Mouse (Mus musculus) hindbrain, embryonic 13.5 days (tissue): ENCODE measurements around the gene Ctps. TPM values are rescaled to one million over a fixed set of nuclear protein-coding genes. Genes with fewer than 3 reads are reported as not detected.
"Not testable (repeated sequence)": the region's sequence is repeated elsewhere in the genome, so short reads cannot be mapped to it uniquely, and the experiment has no call there.

Source experiments
- ATAC-seq: fragments of 200-750 bp; cut with Nextera tagmentation; 2 replicates; pipeline ENCODE4 v1.8.0; 2017; ENCODE audit warnings: moderate TSS enrichment; ENCODE audit not compliant: low FRiP score
- H3K27ac ChIP-seq: fragments of 300-500 bp; sonication (generic); 2 replicates; pipeline ENCODE4 v1.5.1; 2015; ENCODE audit warnings: inconsistent platforms, mild to moderate bottlenecking, moderate library complexity
- H3K27me3 ChIP-seq: fragments of 300-500 bp; sonication (generic); 2 replicates; pipeline ENCODE4 v1.6.1; 2015; ENCODE audit warnings: mild to moderate bottlenecking, inconsistent platforms
- H3K36me3 ChIP-seq: fragments of 300-500 bp; sonication (generic); 2 replicates; pipeline ENCODE4 v1.6.1; 2015; ENCODE audit warnings: mild to moderate bottlenecking, inconsistent platforms
- H3K4me1 ChIP-seq: fragments of 300-500 bp; sonication (generic); replicated peaks from 2 replicates; pipeline ENCODE4 v1.6.1; 2015; ENCODE audit warnings: inconsistent platforms
- H3K4me2 ChIP-seq: fragments of 300-500 bp; sonication (generic); 2 replicates; pipeline ENCODE4 v1.6.1; 2015; ENCODE audit warnings: inconsistent platforms, mild to moderate bottlenecking, moderate library complexity
- H3K4me3 ChIP-seq: fragments of 300-500 bp; sonication (generic); 2 replicates; pipeline ENCODE4 v1.5.1; 2015; ENCODE audit warnings: mild to moderate bottlenecking, inconsistent platforms
- H3K9ac ChIP-seq: fragments of 300-500 bp; sonication (generic); 2 replicates; pipeline ENCODE4 v1.6.1; 2015; ENCODE audit warnings: mild to moderate bottlenecking, inconsistent platforms
- H3K9me3 ChIP-seq: fragments of 300-500 bp; sonication (generic); 2 replicates; pipeline ENCODE4 v1.6.1; 2016; ENCODE audit warnings: inconsistent platforms
- WGBS: fragments of 180-500 bp; shearing (Covaris S2); methylation state at CpG from one replicate; pipeline ENCODE4 v1.1.7; 2015; 5-methylcytosine and 5-hydroxymethylcytosine counted together
- polyA plus RNA-seq: library from polyadenylated mRNA; unstranded; fragments of >200 nt; fragmentation: Nextera tagmentation; extraction: Ambion mirVana; gene quantifications from 2 replicates; pipeline ENCODE4 v1.2.1, GENCODE M21; 2015

The Ctps gene
- polyA plus RNA-seq, 1 experiment from 2014 or later = 80.6 TPM

- H3K9me3 ChIP-seq, H3K4me2 ChIP-seq, H3K9ac ChIP-seq, ATAC-seq, H3K4me1 ChIP-seq, H3K4me3 ChIP-seq, H3K36me3 ChIP-seq, H3K27me3 ChIP-seq, H3K27ac ChIP-seq: not testable (repeated sequence)
- WGBS = 90% methylated on average over 1 of the region's 1 CpGs
These were observed 26.1 kb upstream of the Ctps start for GRCm38 (mm10) chr4:120596210-120596609.

- no peak for ATAC-seq
- Histone ChIP-seq H3K9me3 (no peaks in the 10 kb centered on the region), H3K4me1 (peaks cover 4% of the 10 kb centered on the region), H3K27ac (no peak overlapping the region), H3K9ac (no peak overlapping the region), H3K36me3 (no peaks in the 10 kb centered on the region), H3K4me3 (no peak overlapping the region), H3K27me3 (peaks cover 18% of the 10 kb centered on the region), H3K4me2 (no peak overlapping the region)
- 87% methylated on average over 4 of the region's 4 CpGs for WGBS
These were observed 20.9 kb upstream of the Ctps start for GRCm38 (mm10) chr4:120590973-120591372.

- Histone ChIP-seq H3K4me3 (no peak overlapping the region), H3K9me3 (no peaks in the 10 kb centered on the region), H3K4me1 (peaks cover 4% of the 10 kb centered on the region), H3K27me3 (peaks cover 18% of the 10 kb centered on the region), H3K4me2 (no peak overlapping the region), H3K9ac (0 out of 2 replicates have a peak overlapping the region, but pooled peaks have one; percentile 31), H3K27ac (no peak overlapping the region), H3K36me3 (no peaks in the 10 kb centered on the region)
- ATAC-seq = peak; percentile 91
- WGBS = 35% methylated on average over 5 of the region's 5 CpGs
These were observed 19.8 kb upstream of the Ctps start for GRCm38 (mm10) chr4:120589815-120590422.

- Histone ChIP-seq H3K4me1 (peaks cover 4% of the 10 kb centered on the region), H3K4me2 (no peak overlapping the region), H3K27me3 (peaks cover 18% of the 10 kb centered on the region), H3K9ac (no peak overlapping the region), H3K27ac (no peak overlapping the region), H3K36me3 (no peaks in the 10 kb centered on the region), H3K9me3 (no peaks in the 10 kb centered on the region), H3K4me3 (no peak overlapping the region)
- 14% methylated on average over 3 of the region's 3 CpGs for whole genome bisulfite sequencing
- no peak for ATAC-seq
These were observed 19.0 kb upstream of the Ctps start for GRCm38 (mm10) chr4:120589070-120589469.

- Histone ChIP-seq H3K9me3 (no peaks in the 10 kb centered on the region), H3K36me3 (no peaks in the 10 kb centered on the region), H3K27ac (no peak within 1 kb of the TSS), H3K4me3 (no peak within 1 kb of the TSS), H3K9ac (no peak within 1 kb of the TSS), H3K27me3 (peaks cover 18% of the 10 kb centered on the region), H3K4me1 (peaks cover 4% of the 10 kb centered on the region), H3K4me2 (no peak within 1 kb of the TSS)
- 23% methylated on average over 4 of the region's 4 CpGs for WGBS
- ATAC-seq = no peak
These were observed 18.4 kb upstream of the Ctps start, which contains the start of gene Gm8439 for GRCm38 (mm10) chr4:120588445-120588844. Gm8439 (plus strand) TSS chr4:120588745.

GRCm38 (mm10) chr4:120586986-120587385, 16.9 kb upstream of the Ctps start:
- 61% methylated on average over 1 of the region's 1 CpGs for WGBS

GRCm38 (mm10) chr4:120581711-120582110, 11.6 kb upstream of the Ctps start:
- Histone ChIP-seq H3K4me1 (no peaks in the 10 kb centered on the region), H3K4me3 (no peak overlapping the region), H3K27ac (no peak overlapping the region), H3K9me3 (no peaks in the 10 kb centered on the region), H3K27me3 (no peaks in the 10 kb centered on the region), H3K4me2 (no peak overlapping the region), H3K9ac (no peak overlapping the region), H3K36me3 (no peaks in the 10 kb centered on the region)
- no peak for ATAC-seq
- WGBS = 90% methylated on average over 9 of the region's 9 CpGs

More at GRCm38 (mm10) chr4:120586986-120587385, 16.9 kb upstream of the Ctps start:
- Histone ChIP-seq H3K27ac (no peak overlapping the region), H3K4me1 (peaks cover 4% of the 10 kb centered on the region), H3K27me3 (peaks cover 18% of the 10 kb centered on the region), H3K9me3 (no peaks in the 10 kb centered on the region), H3K9ac (no peak overlapping the region), H3K4me2 (no peak overlapping the region), H3K4me3 (no peak overlapping the region), H3K36me3 (no peaks in the 10 kb centered on the region)
- ATAC-seq = no peak

GRCm38 (mm10) chr4:120580894-120581293, 10.8 kb upstream of the Ctps start:
- WGBS = 91% methylated on average over 5 of the region's 5 CpGs
- Histone ChIP-seq H3K36me3 (no peaks in the 10 kb centered on the region), H3K4me2 (no peak overlapping the region), H3K27ac (no peak overlapping the region), H3K4me3 (no peak overlapping the region), H3K9me3 (no peaks in the 10 kb centered on the region), H3K9ac (no peak overlapping the region), H3K4me1 (no peaks in the 10 kb centered on the region), H3K27me3 (no peaks in the 10 kb centered on the region)
- ATAC-seq = no peak

- no peaks in the 10 kb centered on the region for H3K27me3 ChIP-seq
- ATAC-seq = no peak
- peaks cover 26% of the 10 kb centered on the region for H3K4me1 ChIP-seq
- H3K4me3 ChIP-seq = no peak overlapping the region
- no peaks in the 10 kb centered on the region for H3K36me3 ChIP-seq
- H3K27ac ChIP-seq = no peak overlapping the region
- H3K4me2 ChIP-seq = no peak overlapping the region
- 72% methylated on average over 3 of the region's 3 CpGs for WGBS
- H3K9me3 ChIP-seq = no peaks in the 10 kb centered on the region
- no peak overlapping the region for H3K9ac ChIP-seq
These were observed 1.6 kb upstream of the Ctps start for GRCm38 (mm10) chr4:120571691-120572090.

GRCm38 (mm10) chr4:120571070-120571464, 991 bp upstream of the Ctps start:
- peaks cover 26% of the 10 kb centered on the region for H3K4me1 ChIP-seq
- H3K27ac ChIP-seq = no peak overlapping the region
- peak overlapping the region; percentile 90; the same call in 1 of the 2 replicates for H3K9ac ChIP-seq

GRCm38 (mm10) chr4:120570438-120571069, 478 bp upstream of the Ctps start:
- peak overlapping the region; percentile 80 for H3K4me2 ChIP-seq
- H3K9me3 ChIP-seq = no peaks in the 10 kb centered on the region
- 0 out of 2 replicates have a peak, but pooled peaks cover 3% of the 10 kb centered on the region for H3K36me3 ChIP-seq
- peak; percentile 70 for ATAC-seq
- peak overlapping the region; percentile 96 for H3K27ac ChIP-seq
- WGBS = 2% methylated on average over 27 of the region's 27 CpGs
- peak overlapping the region; percentile 90 for H3K9ac ChIP-seq
- H3K4me3 ChIP-seq = peak overlapping the region; percentile 81
- peaks cover 26% of the 10 kb centered on the region for H3K4me1 ChIP-seq
- no peaks in the 10 kb centered on the region for H3K27me3 ChIP-seq

More at GRCm38 (mm10) chr4:120571070-120571464, 991 bp upstream of the Ctps start:
- no peak for ATAC-seq
- no peaks in the 10 kb centered on the region for H3K27me3 ChIP-seq
- H3K36me3 ChIP-seq = 0 out of 2 replicates have a peak, but pooled peaks cover 3% of the 10 kb centered on the region
- H3K4me2 ChIP-seq = peak overlapping the region; percentile 80
- H3K9me3 ChIP-seq = no peaks in the 10 kb centered on the region
- H3K4me3 ChIP-seq = peak overlapping the region; percentile 81; the same call in 1 of the 2 replicates
- 79% methylated on average over 3 of the region's 3 CpGs for WGBS

GRCm38 (mm10) chr4:120569025-120569424, 1.1 kb downstream of the Ctps start:
- peak overlapping the region; percentile 96 for H3K27ac ChIP-seq
- H3K36me3 ChIP-seq = peaks cover 15% of the 10 kb centered on the region
- peak overlapping the region; percentile 90 for H3K9ac ChIP-seq
- no peaks in the 10 kb centered on the region for H3K27me3 ChIP-seq
- H3K4me3 ChIP-seq = peak overlapping the region; percentile 81
- peaks cover 26% of the 10 kb centered on the region for H3K4me1 ChIP-seq
- 3% methylated on average over 4 of the region's 4 CpGs for WGBS
- no peaks in the 10 kb centered on the region for H3K9me3 ChIP-seq
- ATAC-seq = no peak
- H3K4me2 ChIP-seq = peak overlapping the region; percentile 80
